Mouse (Mus musculus): Measurements from ENCODE around the gene Rspo3. TPM values are rescaled to one million over a fixed set of nuclear protein-coding genes. Genes with fewer than 3 reads are reported as not detected.

The Rspo3 gene
- polyA plus RNA-seq, 1 experiment from 2014 or later = 4.2 TPM

DNA sequence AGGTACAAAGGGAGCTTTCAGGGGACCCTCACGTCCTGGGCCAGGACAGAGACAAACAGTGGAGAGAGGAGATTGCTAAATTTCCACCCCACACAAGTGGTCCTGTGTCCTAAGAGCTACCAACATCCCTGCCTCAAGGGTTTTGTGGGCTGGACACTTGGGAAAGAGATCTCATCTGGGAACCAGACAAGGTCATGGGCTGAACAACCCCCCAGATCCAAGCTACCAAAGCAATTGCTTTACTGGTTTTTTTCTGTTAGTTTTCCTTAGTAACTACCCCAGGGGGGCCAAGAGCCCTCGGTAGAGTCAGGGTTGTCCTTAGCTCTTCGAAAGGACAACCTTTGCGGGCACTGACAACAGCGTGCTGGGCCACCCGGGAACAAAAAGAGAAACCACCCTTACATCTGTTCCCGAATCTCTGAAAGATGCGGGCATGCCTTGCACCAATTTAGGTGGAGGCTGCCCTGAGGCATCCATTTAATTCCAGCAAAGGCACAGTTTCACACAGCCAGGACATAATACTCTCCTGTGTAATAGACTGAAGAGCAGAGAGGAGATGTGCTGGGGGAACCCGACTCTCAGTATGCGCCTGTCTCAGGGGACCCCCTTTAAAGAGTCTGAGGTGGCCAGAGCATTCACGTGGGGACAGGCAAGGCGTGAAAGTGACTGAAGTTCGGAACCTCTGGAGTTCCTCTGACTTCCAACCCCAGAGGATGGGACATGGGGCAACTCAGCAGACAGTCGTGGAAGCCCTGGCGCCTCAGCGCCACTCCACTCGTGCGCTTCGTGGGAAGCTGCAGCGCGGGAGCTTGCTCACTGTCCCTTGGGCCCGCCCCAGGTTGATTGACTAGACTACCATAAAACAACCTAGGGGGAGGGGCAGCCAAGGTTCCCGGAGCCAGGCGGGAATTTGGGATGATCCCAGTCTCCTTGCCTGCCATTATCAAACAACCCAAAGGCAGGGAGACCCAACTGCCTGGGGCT is 1.5 kb downstream of the Rspo3 start:
- peaks cover 4% of the 10 kb centered on the region; the same call in 1 of the 2 replicates for H3K27me3 ChIP-seq (ENCODE audit: control insufficient read depth, insufficient read depth, low read length)
- peak overlapping the region; percentile 8; the same call in 1 of the 2 replicates for H3K9ac ChIP-seq (replicated peaks; ENCODE audit: low read depth, low read length)
- ATAC-seq (ENCODE audit: low read depth) = peak; percentile 54
- under 1% methylated on average over 24 of the region's 24 CpGs for WGBS
- no peaks in the 10 kb centered on the region for H3K9me3 ChIP-seq (ENCODE audit: control insufficient read depth, low read length)
- no peak overlapping the region for H3K27ac ChIP-seq (ENCODE audit: low read depth, low read length)
- H3K4me1 ChIP-seq (ENCODE audit: control insufficient read depth, insufficient read depth, low read length) = peaks cover 11% of the 10 kb centered on the region
- H3K36me3 ChIP-seq (ENCODE audit: control insufficient read depth, insufficient read depth, low read length) = no peaks in the 10 kb centered on the region
- H3K4me2 ChIP-seq (ENCODE audit: low read depth, low read length) = peak overlapping the region; percentile 99
- H3K4me3 ChIP-seq (ENCODE audit: low read depth, low read length) = peak overlapping the region; percentile 59

DNA sequence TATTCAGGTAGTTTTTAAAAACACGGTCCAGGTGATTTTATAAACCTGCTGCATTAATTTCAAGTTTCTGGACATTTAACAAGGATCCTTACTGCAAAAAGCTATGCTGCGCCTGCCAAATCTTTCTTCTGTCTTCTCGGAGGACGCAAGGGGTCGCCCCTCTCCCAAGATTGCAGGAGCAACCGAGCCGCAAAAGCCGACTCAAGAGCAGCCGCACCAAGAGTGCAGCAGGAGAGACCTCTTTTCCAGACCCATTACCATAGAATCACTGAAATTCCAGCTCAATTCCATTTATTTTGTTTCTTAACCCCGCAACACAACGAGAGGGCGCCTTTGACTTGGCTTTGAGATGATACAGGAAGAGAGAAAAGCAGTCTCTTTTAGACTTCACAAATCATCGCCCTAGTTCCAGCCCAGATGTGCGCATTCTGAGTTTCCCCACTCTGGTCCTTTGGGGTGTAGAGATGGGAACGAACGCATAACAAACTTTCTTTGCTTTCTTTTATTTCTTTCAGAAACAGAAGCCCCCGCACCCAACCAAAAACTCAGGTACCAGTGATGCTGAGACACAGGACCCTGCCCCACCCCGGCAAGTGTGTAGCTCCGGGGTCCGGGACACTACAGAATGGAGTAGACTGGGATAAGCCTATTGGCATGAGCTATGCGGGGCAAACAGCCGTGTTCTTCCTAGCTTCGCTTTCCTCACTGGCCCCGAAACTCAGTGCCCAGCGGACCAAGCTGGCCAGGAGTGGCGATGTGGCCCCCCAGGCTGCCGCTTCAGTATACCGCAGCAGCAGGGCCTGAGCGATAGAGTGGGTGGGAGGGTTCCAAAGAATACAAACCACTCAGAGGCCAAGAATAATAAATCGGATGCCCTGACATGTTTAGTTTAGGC is 2.6 kb downstream of the Rspo3 start:
- Histone ChIP-seq H3K27me3 (ENCODE audit: control insufficient read depth, insufficient read depth, low read length) (peaks cover 4% of the 10 kb centered on the region; the same call in 1 of the 2 replicates), H3K4me2 (ENCODE audit: low read depth, low read length) (peak overlapping the region; percentile 99), H3K9ac (replicated peaks; ENCODE audit: low read depth, low read length) (no peak overlapping the region), H3K4me3 (ENCODE audit: low read depth, low read length) (peak overlapping the region; percentile 59), H3K36me3 (ENCODE audit: control insufficient read depth, insufficient read depth, low read length) (no peaks in the 10 kb centered on the region), H3K4me1 (ENCODE audit: control insufficient read depth, insufficient read depth, low read length) (peaks cover 11% of the 10 kb centered on the region), H3K9me3 (ENCODE audit: control insufficient read depth, low read length) (no peaks in the 10 kb centered on the region), H3K27ac (ENCODE audit: low read depth, low read length) (no peak overlapping the region)
- peak; percentile 83 for ATAC-seq (ENCODE audit: low read depth)
- 1% methylated on average over 30 of the region's 30 CpGs for WGBS

DNA sequence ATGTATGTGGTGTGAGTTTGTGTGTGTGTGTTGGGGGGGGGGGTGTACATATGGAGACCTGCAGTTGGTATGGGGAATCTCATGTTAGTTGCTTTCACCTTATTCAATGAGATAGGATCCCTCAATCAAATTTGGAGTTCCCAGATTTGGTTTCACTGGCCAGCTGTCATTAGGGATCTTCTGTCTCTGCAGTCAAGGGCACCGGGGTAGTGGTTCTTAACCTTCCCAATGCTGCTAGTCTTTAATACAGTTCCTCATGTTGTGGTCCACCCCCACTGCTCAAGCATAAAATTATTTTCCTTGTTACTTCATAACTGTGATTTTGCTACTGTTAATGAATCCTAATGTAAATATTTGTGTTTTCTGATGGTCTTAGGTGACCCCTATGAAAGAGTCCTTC is 22.1 kb downstream of the Rspo3 start:
- no peak for ATAC-seq (ENCODE audit: low read depth)
- Histone ChIP-seq H3K27ac (ENCODE audit: low read depth, low read length) (no peak overlapping the region), H3K4me1 (ENCODE audit: control insufficient read depth, insufficient read depth, low read length) (no peaks in the 10 kb centered on the region), H3K9me3 (ENCODE audit: control insufficient read depth, low read length) (no peaks in the 10 kb centered on the region), H3K9ac (replicated peaks; ENCODE audit: low read depth, low read length) (no peak overlapping the region), H3K4me2 (ENCODE audit: low read depth, low read length) (no peak overlapping the region), H3K27me3 (ENCODE audit: control insufficient read depth, insufficient read depth, low read length) (no peaks in the 10 kb centered on the region), H3K4me3 (ENCODE audit: low read depth, low read length) (no peak overlapping the region), H3K36me3 (ENCODE audit: control insufficient read depth, insufficient read depth, low read length) (no peaks in the 10 kb centered on the region)
- 97% methylated on average over 1 of the region's 1 CpGs for whole genome bisulfite sequencing

DNA sequence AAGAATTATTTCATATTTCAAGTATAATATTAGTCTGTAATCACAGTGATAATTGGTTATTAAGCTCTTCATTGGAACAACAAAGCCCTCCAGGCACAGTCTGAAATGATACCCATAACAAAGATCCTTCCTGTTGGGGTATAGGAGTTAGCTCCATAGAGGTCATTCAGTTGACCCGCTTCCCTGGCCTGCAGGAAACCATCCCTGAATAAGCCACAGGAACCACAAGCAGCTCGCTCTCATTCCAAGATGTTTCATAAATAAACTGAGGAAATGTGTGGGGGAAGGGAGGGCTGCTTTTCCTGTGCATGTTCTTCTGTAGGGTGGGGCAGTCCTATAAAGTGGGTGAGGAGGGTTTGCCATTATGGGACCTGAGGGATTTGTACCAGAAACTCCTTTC is 27.5 kb downstream of the Rspo3 start:
- H3K4me1 ChIP-seq (ENCODE audit: control insufficient read depth, insufficient read depth, low read length) = no peaks in the 10 kb centered on the region
- H3K27me3 ChIP-seq (ENCODE audit: control insufficient read depth, insufficient read depth, low read length) = no peaks in the 10 kb centered on the region
- ATAC-seq (ENCODE audit: low read depth) = no peak
- no peak overlapping the region for H3K9ac ChIP-seq (replicated peaks; ENCODE audit: low read depth, low read length)
- no peaks in the 10 kb centered on the region for H3K36me3 ChIP-seq (ENCODE audit: control insufficient read depth, insufficient read depth, low read length)
- no peak overlapping the region for H3K4me2 ChIP-seq (ENCODE audit: low read depth, low read length)
- H3K27ac ChIP-seq (ENCODE audit: low read depth, low read length) = no peak overlapping the region
- WGBS = 81% methylated on average over 2 of the region's 2 CpGs
- no peak overlapping the region for H3K4me3 ChIP-seq (ENCODE audit: low read depth, low read length)
- no peaks in the 10 kb centered on the region for H3K9me3 ChIP-seq (ENCODE audit: control insufficient read depth, low read length)

DNA sequence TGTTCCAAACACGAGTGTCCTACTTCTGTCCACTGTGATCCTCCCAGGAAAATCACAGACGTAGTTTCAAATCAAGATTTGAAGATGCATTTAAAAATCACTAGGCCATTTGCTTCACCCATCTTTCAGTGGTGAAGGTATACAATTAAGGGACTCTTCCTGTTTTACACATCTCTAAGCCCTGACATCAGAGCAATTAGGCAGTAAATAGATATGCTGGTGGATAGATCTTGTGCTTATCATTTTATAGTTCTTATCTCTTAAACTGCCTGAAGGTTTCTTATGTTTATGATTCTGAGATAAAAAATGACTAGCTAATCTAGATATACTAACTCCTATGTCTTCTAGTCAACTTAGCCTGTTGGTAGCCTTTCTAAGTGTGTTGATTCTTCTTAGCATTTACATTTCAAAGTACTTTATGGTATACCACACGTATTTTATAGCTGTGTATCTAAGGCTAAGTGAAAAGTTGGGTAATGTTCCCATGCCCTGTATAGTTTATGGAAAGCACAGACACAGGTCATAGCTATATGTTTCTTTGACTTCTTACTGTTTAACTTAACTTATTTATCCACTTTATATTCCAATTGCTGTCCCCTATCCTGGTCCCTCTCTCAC is 38.4 kb downstream of the Rspo3 start:
- Histone ChIP-seq H3K36me3 (ENCODE audit: control insufficient read depth, insufficient read depth, low read length) (no peaks in the 10 kb centered on the region), H3K27me3 (ENCODE audit: control insufficient read depth, insufficient read depth, low read length) (no peaks in the 10 kb centered on the region), H3K4me3 (ENCODE audit: low read depth, low read length) (no peak overlapping the region), H3K9me3 (ENCODE audit: control insufficient read depth, low read length) (no peaks in the 10 kb centered on the region), H3K9ac (replicated peaks; ENCODE audit: low read depth, low read length) (no peak overlapping the region), H3K27ac (ENCODE audit: low read depth, low read length) (no peak overlapping the region), H3K4me1 (ENCODE audit: control insufficient read depth, insufficient read depth, low read length) (no peaks in the 10 kb centered on the region), H3K4me2 (ENCODE audit: low read depth, low read length) (no peak overlapping the region)
- 69% methylated on average over 3 of the region's 3 CpGs for WGBS
- no peak for ATAC-seq (ENCODE audit: low read depth)

DNA sequence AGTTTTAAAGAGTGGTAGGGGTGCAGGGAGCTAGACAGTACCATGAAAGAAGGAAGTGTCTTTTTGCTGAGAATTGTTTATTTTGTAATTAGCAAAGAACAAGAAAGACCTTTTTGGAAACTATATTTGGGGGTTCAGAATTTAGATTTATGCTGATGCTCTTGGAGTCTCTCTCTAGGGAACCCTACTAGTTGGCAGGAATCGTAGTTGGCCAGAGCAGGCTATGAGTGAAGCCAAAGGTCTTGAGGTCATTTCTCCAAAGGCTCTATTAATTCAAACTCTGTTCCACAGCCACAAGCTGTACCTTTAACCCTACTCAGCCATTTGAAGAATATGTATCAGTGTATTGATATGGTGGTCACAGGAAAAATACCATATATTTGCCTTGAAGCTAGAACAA is 41.7 kb downstream of the Rspo3 start:
- no peaks in the 10 kb centered on the region for H3K36me3 ChIP-seq (ENCODE audit: control insufficient read depth, insufficient read depth, low read length)
- no peaks in the 10 kb centered on the region for H3K9me3 ChIP-seq (ENCODE audit: control insufficient read depth, low read length)
- no peak for ATAC-seq (ENCODE audit: low read depth)
- H3K4me2 ChIP-seq (ENCODE audit: low read depth, low read length) = no peak overlapping the region
- 71% methylated on average over 1 of the region's 1 CpGs for WGBS
- H3K27me3 ChIP-seq (ENCODE audit: control insufficient read depth, insufficient read depth, low read length) = no peaks in the 10 kb centered on the region
- H3K4me3 ChIP-seq (ENCODE audit: low read depth, low read length) = no peak overlapping the region
- no peaks in the 10 kb centered on the region for H3K4me1 ChIP-seq (ENCODE audit: control insufficient read depth, insufficient read depth, low read length)
- no peak overlapping the region for H3K27ac ChIP-seq (ENCODE audit: low read depth, low read length)
- no peak overlapping the region for H3K9ac ChIP-seq (replicated peaks; ENCODE audit: low read depth, low read length)

DNA sequence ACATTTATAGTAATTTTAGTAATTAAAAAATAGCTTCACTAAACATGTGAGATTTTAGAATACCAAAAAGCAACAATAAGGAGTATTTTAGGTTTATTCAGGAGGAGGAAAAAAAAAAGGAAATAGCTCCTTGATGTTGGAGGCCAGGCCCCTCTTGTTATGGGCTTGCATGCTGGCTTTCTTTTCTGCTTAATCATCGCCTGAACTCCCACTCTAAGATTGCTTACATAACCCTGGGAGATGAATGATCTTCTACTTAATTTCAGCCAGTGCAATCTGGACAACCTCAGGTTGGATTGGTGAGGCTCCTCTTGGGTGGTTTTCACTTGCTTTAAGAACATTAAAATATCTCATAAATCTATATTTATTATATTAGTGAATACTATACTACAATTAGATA is 54.7 kb downstream of the Rspo3 start:
- H3K36me3 ChIP-seq (ENCODE audit: control insufficient read depth, insufficient read depth, low read length) = no peaks in the 10 kb centered on the region
- H3K9ac ChIP-seq (replicated peaks; ENCODE audit: low read depth, low read length) = no peak overlapping the region
- H3K27ac ChIP-seq (ENCODE audit: low read depth, low read length) = no peak overlapping the region
- H3K4me2 ChIP-seq (ENCODE audit: low read depth, low read length) = no peak overlapping the region
- H3K4me3 ChIP-seq (ENCODE audit: low read depth, low read length) = no peak overlapping the region
- no peaks in the 10 kb centered on the region for H3K27me3 ChIP-seq (ENCODE audit: control insufficient read depth, insufficient read depth, low read length)
- H3K4me1 ChIP-seq (ENCODE audit: control insufficient read depth, insufficient read depth, low read length) = no peaks in the 10 kb centered on the region
- ATAC-seq (ENCODE audit: low read depth) = no peak
- 77% methylated on average over 1 of the region's 1 CpGs for WGBS
- H3K9me3 ChIP-seq (ENCODE audit: control insufficient read depth, low read length) = no peaks in the 10 kb centered on the region

DNA sequence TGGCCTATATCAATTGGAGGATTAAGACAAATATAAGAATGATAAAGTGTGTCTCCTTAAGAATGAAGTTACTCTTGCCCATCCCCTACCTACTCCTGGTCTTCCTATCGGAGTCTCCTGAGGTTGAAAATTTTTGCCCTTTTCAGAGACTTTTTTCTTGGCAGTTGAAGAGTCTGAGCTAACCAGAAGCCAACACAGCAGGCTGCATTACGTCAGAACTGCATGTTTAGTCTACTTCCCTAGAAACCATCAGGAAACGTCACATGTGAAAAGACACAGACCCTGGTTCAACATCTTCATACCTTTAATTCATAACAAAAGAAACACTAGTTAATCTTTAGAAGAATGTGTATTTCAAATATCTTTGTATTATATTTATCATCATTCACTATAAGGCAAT is 56.3 kb downstream of the Rspo3 start:
- Histone ChIP-seq H3K36me3 (ENCODE audit: control insufficient read depth, insufficient read depth, low read length) (no peaks in the 10 kb centered on the region), H3K27ac (ENCODE audit: low read depth, low read length) (no peak overlapping the region), H3K4me3 (ENCODE audit: low read depth, low read length) (no peak overlapping the region), H3K9me3 (ENCODE audit: control insufficient read depth, low read length) (no peaks in the 10 kb centered on the region), H3K4me2 (ENCODE audit: low read depth, low read length) (no peak overlapping the region), H3K4me1 (ENCODE audit: control insufficient read depth, insufficient read depth, low read length) (no peaks in the 10 kb centered on the region), H3K27me3 (ENCODE audit: control insufficient read depth, insufficient read depth, low read length) (no peaks in the 10 kb centered on the region), H3K9ac (replicated peaks; ENCODE audit: low read depth, low read length) (no peak overlapping the region)
- ATAC-seq (ENCODE audit: low read depth) = no peak
- WGBS = 85% methylated on average over 3 of the region's 3 CpGs

Data from neural tube, embryonic 14.5 days (tissue).